Mouse (Mus musculus): ENCODE measurements at regions not wholly inside any gene's neighbourhood (a gene's known extent, or its start where the extent isn't known, plus 50 kb on each side); places are given as distances from the start of the nearest gene placed in this dataset.

GRCm38 (mm10) chr5:141137716-141138115, 103.6 kb upstream of the Sdk1 start:
- no peak for DNase-seq (ENCODE audit: low read depth, low spot score)

GRCm38 (mm10) chr5:141138771-141139360, 102.4 kb upstream of the Sdk1 start:
- no peak for DNase-seq (ENCODE audit: low read depth, low spot score)

GRCm38 (mm10) chr5:141139361-141139912, 101.9 kb upstream of the Sdk1 start:
- DNase-seq (ENCODE audit: low read depth, low spot score) = no peak

- DNase-seq (ENCODE audit: low read depth, low spot score) = no peak
Observed at GRCm38 (mm10) chr5:141160391-141160790, 80.9 kb upstream of the Sdk1 start.

GRCm38 (mm10) chr5:141160956-141161355, 80.3 kb upstream of the Sdk1 start:
- DNase-seq (ENCODE audit: low read depth, low spot score) = no peak

GRCm38 (mm10) chr5:141182442-141182841, 58.8 kb upstream of the Sdk1 start:
- no peak for DNase-seq (ENCODE audit: low read depth, low spot score)

- no peak for DNase-seq (ENCODE audit: low read depth, low spot score)
Observed at GRCm38 (mm10) chr5:141189033-141189432, 52.3 kb upstream of the Sdk1 start.
